Mouse (Mus musculus): ENCODE results near the gene Cd9. TPM values are rescaled to one million over a fixed set of nuclear protein-coding genes. Genes with fewer than 3 reads are reported as not detected.
A peak's percentile ranks its signal among the peaks of the same experiment; 100 is the strongest.

Gene Cd9
- 10 to 100 TPM; 39.6 to 40.7 TPM for total RNA-seq (2021)
- long read RNA-seq, experiment 1, transcript Cd9-201 (8 exons, 1,228 nt) = major isoform, 41 of 45 reads
- long read RNA-seq, experiment 1, partial matches to known transcripts = 3 of 45 reads
- long read RNA-seq, experiment 1, other reads (novel, unspliced or antisense) = 1 of 45 reads
- long read RNA-seq, experiment 2, transcript Cd9-201 (8 exons, 1,228 nt) = major isoform, 28 of 30 reads
- long read RNA-seq, experiment 2, partial matches to known transcripts = 1 of 30 reads
- long read RNA-seq, experiment 2, other reads (novel, unspliced or antisense) = 1 of 30 reads

- TF ChIP-seq CTCF (IDR thresholded peaks at IDR 0.05) = no peak
- H3K4me3 ChIP-seq = peak within 1 kb of the TSS; percentile 62
- peak; percentile 32 to 38 for DNase-seq (ENCODE audit: extremely low spot score in 1 of 2, low spot score in 2 of 2)
- H3K27ac ChIP-seq = peak within 1 kb of the TSS; percentile 78
- intact Hi-C loops (cut with DNase I) = no loop called here
Measured at GRCm38 (mm10) chr6:125494092-125494871, at the start of gene Cd9. Gene Cd9, minus strand, starts transcription at chr6:125494791.

- no peak for DNase-seq (ENCODE audit: extremely low spot score in 1 of 2, low spot score in 2 of 2)
- no peak overlapping the region for H3K27ac ChIP-seq
- TF ChIP-seq CTCF (IDR thresholded peaks at IDR 0.05) = no peak
- H3K4me3 ChIP-seq = no peak overlapping the region
- intact Hi-C loops (cut with DNase I) = no loop called here
Measured at GRCm38 (mm10) chr6:125541296-125541695, 46.7 kb upstream of the Cd9 start.

DNA sequence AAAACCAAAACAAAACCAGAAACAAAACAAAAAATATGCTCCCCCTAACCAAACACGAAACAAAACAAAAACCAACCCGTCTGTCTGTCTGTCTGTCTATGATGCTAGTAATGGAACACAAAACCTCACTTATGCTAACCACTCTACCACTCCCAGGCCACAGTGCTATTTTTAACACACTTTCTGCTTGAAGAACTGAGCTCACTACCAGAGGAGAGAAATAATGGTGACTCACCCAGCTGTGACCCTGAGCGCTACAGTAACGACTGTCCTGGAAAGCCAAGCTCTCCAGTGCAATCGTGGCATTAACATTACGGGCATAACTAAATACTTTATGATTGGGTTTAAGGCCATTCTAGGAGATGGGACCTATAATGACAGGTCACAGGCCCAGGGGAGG lies 46.2 kb upstream of the Cd9 start:
- intact Hi-C loops (cut with DNase I) = no loop called here
- no peak for TF ChIP-seq CTCF (IDR thresholded peaks at IDR 0.05)
- no peak overlapping the region for H3K27ac ChIP-seq

DNA sequence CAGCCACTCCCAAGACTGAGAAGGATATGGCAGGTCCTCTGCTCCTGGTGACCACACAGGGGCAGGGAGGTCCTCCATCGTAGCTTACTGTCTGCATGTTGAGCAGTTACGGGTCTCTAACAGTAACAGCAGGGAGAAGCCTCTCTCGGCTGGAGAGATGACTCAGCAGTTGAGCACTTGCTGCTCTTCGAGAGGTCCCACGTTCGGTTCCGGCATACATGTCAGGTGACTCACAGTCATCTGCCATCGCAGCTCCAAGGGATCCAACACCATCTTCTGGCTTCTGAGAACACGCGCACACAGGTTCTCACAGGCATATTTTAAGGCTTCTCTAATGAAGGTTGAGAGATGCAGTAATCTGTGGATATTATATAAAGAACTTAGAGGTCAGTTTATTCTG lies 45.6 kb upstream of the Cd9 start:
- Histone ChIP-seq H3K4me3 (no peak overlapping the region), H3K27ac (no peak overlapping the region)
- intact Hi-C loops (cut with DNase I) = no loop called here
- no peak for TF ChIP-seq CTCF (IDR thresholded peaks at IDR 0.05)
- DNase-seq (ENCODE audit: extremely low spot score in 1 of 2, low spot score in 2 of 2) = no peak

More for the DNA sequence above, 46.2 kb upstream of the Cd9 start:
- no peak for DNase-seq (ENCODE audit: extremely low spot score in 1 of 2, low spot score in 2 of 2)
- H3K4me3 ChIP-seq = no peak overlapping the region

DNA sequence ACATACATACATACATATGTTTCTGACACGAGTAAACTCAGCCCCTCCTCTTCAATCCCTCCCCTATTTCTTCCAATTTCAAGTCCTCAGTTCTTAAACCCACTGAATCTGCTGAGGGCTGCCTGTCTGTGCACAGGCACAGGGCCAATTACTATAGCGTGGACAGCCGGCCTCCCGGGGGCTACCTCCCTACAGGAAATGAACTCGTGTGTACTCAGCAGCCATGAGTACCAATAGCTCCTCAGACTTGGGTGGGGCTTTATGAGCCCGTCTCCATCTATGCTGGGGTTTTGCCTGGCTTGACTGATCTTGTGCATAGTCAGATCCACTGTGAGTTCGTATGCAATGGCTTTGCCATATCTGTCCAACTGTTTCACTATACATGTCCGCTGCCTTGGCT lies 44.8 kb upstream of the Cd9 start:
- intact Hi-C loops (cut with DNase I) = no loop called here
- no peak overlapping the region for H3K27ac ChIP-seq
- DNase-seq (ENCODE audit: extremely low spot score in 1 of 2, low spot score in 2 of 2) = no peak
- TF ChIP-seq CTCF (IDR thresholded peaks at IDR 0.05) = no peak
- no peak overlapping the region for H3K4me3 ChIP-seq

GRCm38 (mm10) chr6:125538469-125538868 lies 43.9 kb upstream of the Cd9 start:
- no peak overlapping the region for H3K4me3 ChIP-seq
- H3K27ac ChIP-seq = no peak overlapping the region
- TF ChIP-seq CTCF (IDR thresholded peaks at IDR 0.05) = no peak
- no peak for DNase-seq (ENCODE audit: extremely low spot score in 1 of 2, low spot score in 2 of 2)
- intact Hi-C loops (cut with DNase I) = no loop called here

DNA sequence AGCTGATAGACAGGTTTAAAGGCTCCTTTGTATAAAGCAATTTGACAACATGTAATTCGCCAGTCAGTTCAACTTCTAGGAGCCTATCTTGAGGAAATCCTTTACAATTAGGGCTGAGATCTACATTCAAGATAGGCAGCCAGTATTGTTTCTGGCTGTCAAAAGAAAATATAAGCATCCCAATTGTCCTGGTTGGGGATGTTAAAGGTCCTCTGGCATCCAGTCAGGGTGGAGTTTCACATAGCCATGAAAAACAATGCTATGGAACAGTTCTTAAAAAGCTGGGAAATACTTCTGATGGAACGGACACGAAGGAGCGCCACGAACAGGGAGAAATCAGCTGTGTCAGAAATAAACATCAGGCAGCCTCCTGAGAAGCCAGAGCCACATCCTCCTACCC lies 40.4 kb upstream of the Cd9 start:
- no peak for DNase-seq (ENCODE audit: extremely low spot score in 1 of 2, low spot score in 2 of 2)
- intact Hi-C loops (cut with DNase I) = no loop called here
- Histone ChIP-seq H3K27ac (no peak overlapping the region), H3K4me3 (no peak overlapping the region)
- TF ChIP-seq CTCF (IDR thresholded peaks at IDR 0.05) = no peak

DNA sequence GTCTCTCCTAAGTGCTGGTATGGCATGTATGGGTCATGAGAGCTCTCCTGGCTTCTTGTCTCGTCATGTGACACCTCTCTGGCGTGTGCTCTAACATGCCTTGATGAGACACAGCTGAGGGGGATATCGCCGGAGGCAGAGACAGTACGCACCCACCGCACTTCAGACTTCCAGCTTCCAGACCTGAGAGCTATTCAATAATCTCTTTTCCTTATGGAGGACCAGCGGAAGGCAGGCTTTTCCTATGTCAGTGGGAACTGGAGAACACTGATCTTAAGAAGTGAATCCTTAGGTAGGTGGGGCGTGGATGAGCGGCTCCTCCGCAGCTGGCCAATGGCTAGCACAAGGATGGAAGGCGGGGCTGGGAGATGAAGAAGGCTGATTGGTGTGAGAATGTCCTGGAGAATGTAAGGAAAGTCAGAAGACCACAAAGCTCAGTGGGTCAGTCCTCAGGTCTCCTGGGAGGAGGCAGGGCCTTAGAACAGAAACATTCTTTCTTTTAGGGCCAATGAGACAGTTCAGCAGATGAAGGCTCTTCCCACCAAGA lies 38.6 kb upstream of the Cd9 start:
- Histone ChIP-seq H3K4me3 (no peak overlapping the region), H3K27ac (no peak overlapping the region)
- no peak for DNase-seq (ENCODE audit: extremely low spot score in 1 of 2, low spot score in 2 of 2)
- intact Hi-C loops (cut with DNase I) = no loop called here
- TF ChIP-seq CTCF (IDR thresholded peaks at IDR 0.05) = no peak

GRCm38 (mm10) chr6:125529479-125529878 lies 34.9 kb upstream of the Cd9 start:
- TF ChIP-seq CTCF (IDR thresholded peaks at IDR 0.05) = peak; percentile 33
- H3K4me3 ChIP-seq = no peak overlapping the region
- intact Hi-C loops (cut with DNase I) = loop anchor here (1.0 to 10.0 kb wide), 2 partner anchors 71 to 1875 kb away; no protein-coding TSS in a partner anchor
- no peak for DNase-seq (ENCODE audit: extremely low spot score in 1 of 2, low spot score in 2 of 2)
- no peak overlapping the region for H3K27ac ChIP-seq

GRCm38 (mm10) chr6:125528614-125529200 lies 34.1 kb upstream of the Cd9 start:
- Histone ChIP-seq H3K4me3 (no peak overlapping the region), H3K27ac (no peak overlapping the region)
- no peak for DNase-seq (ENCODE audit: extremely low spot score in 1 of 2, low spot score in 2 of 2)
- TF ChIP-seq CTCF (IDR thresholded peaks at IDR 0.05) = no peak
- intact Hi-C loops (cut with DNase I) = loop anchor here (1.0 to 10.0 kb wide), 2 partner anchors 72 to 1876 kb away; no protein-coding TSS in a partner anchor

DNA sequence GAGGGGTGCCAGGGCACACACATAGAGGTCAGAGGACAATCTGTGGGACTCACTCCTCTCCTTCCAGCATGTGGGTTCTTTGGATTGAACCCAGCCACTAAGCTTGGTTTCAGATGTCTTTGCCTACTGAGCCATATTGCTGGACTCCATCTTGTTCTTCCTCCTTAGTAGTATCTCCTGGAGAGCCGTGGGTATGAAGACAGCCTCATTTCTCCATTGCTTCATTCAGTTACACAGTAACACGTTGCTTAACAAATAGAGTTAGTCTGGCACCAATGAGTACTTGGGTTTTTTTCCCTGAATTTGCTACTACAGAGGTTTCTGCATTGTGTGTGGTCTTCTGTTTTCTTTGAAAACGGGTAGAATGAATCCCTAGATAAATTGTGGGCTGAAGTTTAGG lies 31.5 kb upstream of the Cd9 start:
- intact Hi-C loops (cut with DNase I) = loop anchor here (10.0 kb wide), 1 partner anchor 1879 kb away; no protein-coding TSS in a partner anchor
- no peak for TF ChIP-seq CTCF (IDR thresholded peaks at IDR 0.05)
- H3K4me3 ChIP-seq = no peak overlapping the region
- no peak for DNase-seq (ENCODE audit: extremely low spot score in 1 of 2, low spot score in 2 of 2)
- no peak overlapping the region for H3K27ac ChIP-seq

- Histone ChIP-seq H3K27ac (no peak overlapping the region), H3K4me3 (no peak overlapping the region)
- DNase-seq (ENCODE audit: extremely low spot score in 1 of 2, low spot score in 2 of 2) = no peak
- no peak for TF ChIP-seq CTCF (IDR thresholded peaks at IDR 0.05)
- intact Hi-C loops (cut with DNase I) = loop anchor here (10.0 kb wide), 1 partner anchor 1881 kb away; no protein-coding TSS in a partner anchor
Measured at GRCm38 (mm10) chr6:125524027-125524426, 29.4 kb upstream of the Cd9 start.
